Mouse (Mus musculus): ENCODE data around the gene 4933427D14Rik. TPM values are rescaled to one million over a fixed set of nuclear protein-coding genes. Genes with fewer than 3 reads are reported as not detected.

4933427D14Rik gene
- 10 to 100 TPM; 36.3 to 37.6 TPM for total RNA-seq (2021)

DNA sequence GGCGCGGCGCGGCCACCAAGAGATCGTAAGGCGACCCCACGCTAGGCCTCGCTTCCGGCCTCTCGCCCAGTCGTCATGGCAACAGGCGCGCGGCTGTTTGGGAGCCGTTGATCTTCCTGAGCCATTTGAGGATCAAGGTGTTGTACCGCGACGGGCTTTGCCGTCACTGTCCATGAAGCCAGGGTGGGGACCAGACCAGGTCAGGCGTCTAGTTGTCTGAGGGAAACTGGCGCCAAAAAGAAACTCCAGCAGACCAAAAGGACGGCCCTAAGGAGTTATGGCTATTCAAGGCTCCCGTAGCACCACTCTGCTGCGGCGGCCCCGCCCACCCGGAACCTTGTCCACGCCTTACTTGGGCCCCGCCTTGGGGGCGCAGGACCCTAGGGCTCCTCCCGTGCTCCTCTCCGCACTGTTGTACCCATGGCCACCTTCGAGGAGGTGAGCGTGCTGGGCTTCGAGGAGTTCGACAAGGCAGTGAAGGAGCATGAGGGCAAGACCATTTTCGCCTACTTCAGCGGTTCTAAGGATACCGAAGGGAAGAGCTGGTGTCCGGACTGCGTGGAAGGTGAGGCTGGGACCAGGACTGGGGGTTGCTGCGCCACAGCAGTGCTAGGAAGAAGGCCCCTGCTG, at the start of gene 4933427D14Rik, which contains the start of gene Txndc17:
Gene 4933427D14Rik (minus strand): TSS at position 256 of the 630 bp plus-strand sequence.
Gene Txndc17 (plus strand): TSS at position 344 of the 630 bp plus-strand sequence.
- intact Hi-C loops (cut with DNase I), result loop anchor here (5.0 kb wide), 1 partner anchor 155 kb away; no protein-coding TSS in a partner anchor
- peak; percentile 85 for DNase-seq

DNA sequence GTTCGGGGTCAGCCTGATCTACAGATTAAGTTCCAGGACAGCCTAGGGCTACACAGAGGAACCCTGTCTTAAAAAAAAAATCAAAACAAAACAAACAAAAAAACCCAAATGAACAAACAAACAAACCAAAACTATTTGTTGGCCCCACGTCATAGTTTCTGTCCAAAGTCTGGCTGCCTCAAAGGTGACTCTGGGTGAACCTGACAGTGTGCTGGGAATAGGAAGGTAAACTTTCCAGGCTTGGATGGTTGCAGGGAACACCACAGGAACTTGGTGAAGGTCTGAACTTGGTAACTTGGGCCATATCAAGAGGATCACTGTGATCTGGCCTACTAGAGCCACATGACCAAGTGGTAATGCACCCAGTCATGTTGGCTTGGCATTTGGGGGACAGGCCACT, 49.2 kb upstream of the 4933427D14Rik start:
- intact Hi-C loops (cut with DNase I), result no loop called here
- DNase-seq, result no peak

DNA sequence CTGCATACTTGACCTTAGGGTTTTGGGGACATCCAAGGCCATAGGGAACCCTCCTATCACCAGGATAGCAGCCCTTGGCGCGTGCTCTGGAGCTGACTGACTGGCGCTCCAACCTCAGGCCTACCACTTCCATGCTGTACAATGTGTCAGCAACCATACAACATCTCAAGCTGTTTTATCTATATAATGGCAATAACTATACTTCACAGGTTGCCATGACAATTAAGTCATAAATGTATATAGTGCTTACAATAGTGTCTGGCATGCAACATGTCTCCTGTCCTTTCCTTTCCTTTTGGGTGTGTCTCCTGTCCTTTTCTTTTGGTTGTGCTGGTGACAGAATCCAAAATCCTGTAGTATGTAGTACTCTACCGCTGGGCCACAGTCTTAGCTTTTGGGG, 48.4 kb upstream of the 4933427D14Rik start:
- no peak for DNase-seq
- intact Hi-C loops (cut with DNase I), result no loop called here

DNA sequence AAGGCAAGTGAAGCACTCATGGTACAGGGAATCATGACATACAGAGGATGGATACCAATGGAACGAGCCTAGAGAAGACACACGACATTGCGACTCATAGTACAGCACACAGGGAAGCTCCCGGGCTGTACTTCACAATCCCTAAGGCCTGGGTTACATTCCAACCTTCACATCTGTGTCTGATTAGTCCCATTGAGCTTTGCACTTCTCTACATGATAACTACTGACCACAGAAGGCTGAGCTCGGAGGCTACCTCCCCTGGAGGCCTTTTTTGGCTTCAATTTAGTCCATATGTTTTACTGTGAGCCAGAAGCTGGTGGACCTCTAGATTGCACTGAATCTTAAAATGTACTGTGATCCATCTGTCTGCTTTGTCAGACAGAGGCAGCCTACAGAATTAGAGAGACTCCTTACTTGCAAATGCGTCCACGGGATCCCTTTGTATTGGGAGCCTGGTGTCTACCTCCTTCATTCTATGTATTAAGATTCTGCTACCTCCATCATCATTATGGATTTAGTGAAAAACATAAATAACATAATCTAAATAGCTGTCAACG, 38.0 kb upstream of the 4933427D14Rik start:
- intact Hi-C loops (cut with DNase I), result no loop called here
- no peak for DNase-seq

DNA sequence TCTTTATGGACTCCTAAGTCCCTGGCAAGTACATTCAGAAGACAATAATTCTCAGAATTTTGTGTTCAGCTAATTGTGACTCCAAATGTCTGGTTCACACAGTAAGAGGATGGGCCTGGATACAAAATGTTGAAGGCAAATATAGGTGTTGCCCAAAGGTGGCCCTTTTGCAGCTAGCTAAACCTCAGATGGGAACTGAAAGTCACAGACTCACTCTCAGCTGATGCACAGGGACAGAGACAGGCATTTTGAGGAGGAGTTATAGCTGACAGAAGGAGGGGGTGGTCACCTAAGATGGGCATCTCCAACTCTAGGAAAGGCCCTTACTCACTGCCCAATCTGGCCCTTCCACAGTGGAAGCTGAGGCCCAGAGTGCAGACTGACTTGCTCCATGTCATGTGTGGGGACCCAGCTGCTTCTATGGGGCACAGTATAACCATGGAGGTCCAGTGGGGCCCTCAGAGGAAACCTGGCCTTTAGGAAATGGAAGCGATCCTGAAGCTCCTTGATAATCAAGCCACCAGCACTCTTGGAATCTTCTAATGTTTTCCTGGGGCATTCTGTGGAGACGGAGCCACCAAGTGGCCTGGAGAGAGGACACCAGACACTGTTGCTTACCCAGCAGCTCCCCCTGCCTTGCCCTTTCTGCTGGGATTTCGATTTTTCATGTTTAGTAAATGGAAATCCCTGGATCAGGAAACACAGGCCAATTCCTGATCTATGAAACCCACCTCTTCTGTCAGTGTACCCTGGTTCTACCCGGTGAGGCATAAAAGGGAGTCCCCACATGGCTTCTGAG, 33.0 kb upstream of the 4933427D14Rik start:
- no peak for DNase-seq
- intact Hi-C loops (cut with DNase I), result no loop called here

DNA sequence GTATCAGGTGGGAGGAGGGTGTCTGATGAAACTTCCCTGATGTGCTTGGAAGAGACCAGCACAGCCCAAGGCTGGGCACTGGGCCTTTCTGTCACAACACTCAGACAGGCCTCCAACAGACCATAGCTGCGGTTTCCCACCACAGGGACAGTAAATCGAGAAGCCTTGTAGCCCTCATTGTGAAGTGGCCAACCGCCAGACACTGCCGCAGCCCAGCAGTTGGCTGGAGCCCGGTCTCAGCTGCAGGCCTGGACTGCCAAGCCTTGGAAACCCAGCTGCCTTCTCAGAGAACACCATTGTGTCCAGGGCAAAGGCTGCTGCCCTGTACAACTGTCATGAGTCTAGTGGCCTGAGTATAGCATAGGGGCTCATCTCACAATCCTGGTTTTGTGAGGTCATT, 26.8 kb upstream of the 4933427D14Rik start:
- DNase-seq, result peak; percentile 90

DNA sequence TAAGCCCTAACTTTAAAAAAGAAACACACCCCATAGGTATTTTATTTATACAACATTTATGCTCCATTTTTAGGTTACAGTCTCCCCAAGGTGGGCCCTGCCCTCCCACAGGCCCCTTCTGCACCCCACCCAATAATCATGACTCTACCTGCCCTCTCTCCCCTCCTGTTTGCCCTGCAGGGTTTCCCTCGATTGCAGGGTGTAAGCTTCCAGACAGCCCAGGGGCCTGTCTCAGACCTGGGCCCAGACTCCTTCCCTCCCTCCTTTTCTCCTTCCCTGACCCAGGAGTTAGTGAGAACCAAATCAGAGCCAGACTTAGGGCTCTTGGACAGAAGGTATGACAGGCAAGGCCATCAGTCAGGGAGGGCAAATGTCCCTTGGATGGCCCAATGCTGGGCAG, 25.7 kb upstream of the 4933427D14Rik start:
- intact Hi-C loops (cut with DNase I), result loop anchor here (5.0 kb wide), 1 partner anchor 34 kb away; the partner anchor contains the start of gene Slc13a5

More for the DNA sequence above, 26.8 kb upstream of the 4933427D14Rik start:
- intact Hi-C loops (cut with DNase I), result loop anchor here (5.0 kb wide), 1 partner anchor 33 kb away; the partner anchor contains the start of gene Slc13a5

DNA sequence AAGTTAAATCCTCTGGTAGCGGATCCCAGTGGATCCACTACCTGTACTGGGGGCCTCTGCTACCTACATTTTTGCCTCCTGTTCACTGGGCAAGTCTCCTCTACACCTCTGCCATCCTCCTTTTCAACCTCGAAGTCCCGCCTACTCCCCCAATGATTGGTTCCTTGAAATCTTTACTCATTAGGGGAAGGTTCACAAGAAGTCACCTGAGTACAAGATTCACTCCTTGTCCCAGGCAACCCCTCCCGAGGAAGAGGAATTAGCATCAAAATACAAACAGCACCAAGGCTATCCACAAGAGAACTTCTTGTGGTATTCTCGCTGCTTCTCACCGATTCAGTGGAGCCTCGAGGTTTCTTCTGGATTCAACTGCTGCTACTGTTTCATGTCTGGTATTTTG, 24.8 kb upstream of the 4933427D14Rik start:
- no peak for DNase-seq
- intact Hi-C loops (cut with DNase I), result loop anchor here (5.0 kb wide), 1 partner anchor 35 kb away; the partner anchor contains the start of gene Slc13a5

More for the DNA sequence above, 25.7 kb upstream of the 4933427D14Rik start:
- no peak for DNase-seq

DNA sequence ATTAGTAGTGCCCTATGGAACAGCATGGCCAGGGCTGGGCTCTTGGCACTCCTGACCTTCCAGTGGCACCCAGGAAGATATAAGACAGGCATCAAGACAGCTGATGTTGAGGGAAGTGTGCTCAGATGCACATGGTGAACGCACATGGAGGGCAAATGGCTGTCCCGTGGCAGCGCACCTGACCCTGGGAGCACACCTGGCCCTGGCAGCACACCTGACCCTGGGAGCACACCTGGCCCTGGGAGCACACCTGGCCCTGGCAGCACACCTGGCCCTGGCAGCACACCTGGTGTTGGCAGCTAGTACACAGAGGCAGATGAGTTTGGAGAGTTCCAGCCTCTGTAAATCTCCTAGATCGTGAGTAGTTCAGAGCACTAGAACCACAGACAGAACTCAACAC, 21.3 kb upstream of the 4933427D14Rik start:
- intact Hi-C loops (cut with DNase I), result loop anchor here (10.0 kb wide), 2 partner anchors 116 to 336 kb away; no protein-coding TSS in a partner anchor
- no peak for DNase-seq

DNA sequence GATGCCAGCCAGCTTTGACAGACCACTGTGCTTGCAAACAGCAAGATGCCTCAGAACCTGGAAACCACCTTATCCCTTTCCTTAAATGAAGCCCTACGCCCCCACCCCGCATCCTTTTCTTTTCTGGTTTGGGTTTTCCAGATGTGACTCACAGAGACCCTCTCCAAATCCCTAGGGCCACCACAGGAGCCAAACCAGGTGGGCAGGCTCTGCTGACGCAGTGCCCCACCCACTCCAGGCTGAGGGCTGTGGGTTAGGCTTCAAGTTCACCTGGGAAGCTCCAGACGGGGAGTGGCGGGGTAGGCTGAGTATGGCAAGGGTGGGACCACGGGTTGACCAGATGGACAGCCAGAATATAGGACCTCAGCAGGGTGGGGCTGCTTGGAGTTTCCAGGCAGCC, 19.6 kb upstream of the 4933427D14Rik start:
- peak; percentile 27 for DNase-seq
- intact Hi-C loops (cut with DNase I), result loop anchor here (10.0 kb wide), 2 partner anchors 118 to 338 kb away; no protein-coding TSS in a partner anchor

DNA sequence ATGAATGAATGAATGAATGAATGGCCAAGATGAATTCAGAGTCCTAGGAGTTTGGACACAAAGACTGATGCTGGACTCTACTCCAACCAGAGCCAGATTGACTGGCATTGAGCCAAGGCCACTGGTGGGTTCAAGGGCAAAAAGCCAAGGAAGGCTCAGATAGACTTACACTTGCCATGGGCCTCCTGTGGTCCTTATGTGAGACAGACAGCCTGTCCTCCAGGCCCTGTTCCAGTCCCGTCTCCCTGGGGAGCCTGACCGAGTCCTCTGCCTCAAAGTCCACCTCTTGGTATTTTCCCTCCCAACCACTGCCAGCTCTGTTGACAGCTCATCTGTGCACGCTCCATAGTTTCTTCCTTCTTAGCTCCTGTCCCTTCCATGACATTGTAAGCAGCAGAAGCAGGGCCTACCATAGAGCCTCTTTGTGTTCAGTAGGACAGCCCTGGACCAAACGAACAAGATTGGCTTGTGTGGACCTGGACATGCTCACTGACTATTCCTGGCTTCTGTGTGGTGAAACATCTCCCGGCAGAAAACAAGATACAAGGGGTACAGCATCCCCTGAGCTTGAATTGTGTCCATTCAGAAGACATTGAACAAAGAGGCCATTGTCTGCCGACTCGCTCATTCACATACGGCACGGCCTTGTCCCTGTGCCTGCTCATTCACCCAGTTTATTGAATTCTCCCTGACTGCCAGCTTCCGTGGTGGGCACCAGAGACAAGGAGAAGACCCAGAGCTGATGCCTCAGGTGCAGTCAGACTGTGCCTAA, 18.9 kb upstream of the 4933427D14Rik start:
- peak; percentile 96 for DNase-seq
- intact Hi-C loops (cut with DNase I), result loop anchor here (10.0 kb wide), 2 partner anchors 119 to 339 kb away; no protein-coding TSS in a partner anchor

DNA sequence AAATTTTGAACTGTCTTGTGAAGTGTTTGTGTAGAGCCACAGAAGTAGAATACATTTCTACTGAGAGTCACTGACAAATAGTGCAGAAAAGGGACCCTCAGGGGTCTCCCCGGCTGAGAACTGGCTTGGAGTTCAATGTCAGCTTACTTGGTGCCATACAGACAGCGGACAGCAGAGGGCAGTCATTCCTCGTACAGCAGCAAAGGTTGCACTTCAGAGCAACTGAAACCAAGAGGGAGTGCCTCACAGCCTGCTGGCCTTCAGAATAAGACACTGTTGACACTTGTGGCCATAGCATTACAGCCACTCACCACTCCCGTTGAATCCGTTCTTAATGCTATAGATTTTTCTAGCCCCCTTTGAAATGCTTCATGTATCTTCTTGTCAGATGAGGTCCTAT, 17.6 kb upstream of the 4933427D14Rik start:
- intact Hi-C loops (cut with DNase I), result loop anchor here (5.0 to 10.0 kb wide), 3 partner anchors 120 to 340 kb away; no protein-coding TSS in a partner anchor

DNA sequence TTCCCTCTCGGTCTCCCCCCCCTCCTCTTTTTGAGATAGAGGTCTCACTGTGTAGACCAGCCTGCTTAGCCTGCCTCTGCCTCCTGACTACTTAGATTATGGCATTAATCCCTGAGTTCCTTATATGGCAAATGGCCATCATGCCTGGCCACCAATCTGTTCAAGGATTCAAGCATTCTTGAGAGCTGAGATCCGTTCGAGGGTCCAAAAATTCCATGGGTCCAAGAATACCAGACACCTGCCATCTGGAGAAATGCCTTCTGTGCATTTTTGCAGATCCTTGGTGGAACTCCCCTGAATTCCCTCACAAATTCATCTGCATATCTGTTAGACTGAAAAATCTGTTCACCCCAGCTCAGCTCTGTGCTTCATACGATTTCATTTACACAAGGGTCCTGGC, 16.2 kb upstream of the 4933427D14Rik start:
- intact Hi-C loops (cut with DNase I), result loop anchor here (5.0 to 10.0 kb wide), 3 partner anchors 121 to 341 kb away; no protein-coding TSS in a partner anchor
- DNase-seq, result no peak

More for the DNA sequence above, 17.6 kb upstream of the 4933427D14Rik start:
- peak; percentile 88 for DNase-seq

DNA sequence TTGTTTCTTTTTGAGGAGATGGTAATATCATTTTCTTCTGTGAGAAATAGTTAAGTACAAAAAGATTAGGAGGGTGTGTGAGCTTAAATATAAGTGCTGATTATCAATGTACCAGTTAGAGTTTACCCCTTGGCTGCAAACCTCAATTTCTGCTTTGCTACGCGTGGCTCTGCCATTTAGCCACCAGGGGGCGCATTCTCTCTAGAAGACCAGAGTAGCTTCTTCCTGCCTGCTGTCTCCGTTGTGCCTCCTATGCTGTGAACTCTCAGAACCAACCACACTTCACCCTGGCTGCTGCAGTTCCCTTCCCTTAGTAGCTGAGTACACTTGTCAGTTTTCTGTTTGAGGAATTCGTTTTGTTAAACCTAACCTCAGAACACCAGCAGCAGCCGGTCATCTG, 14.0 kb upstream of the 4933427D14Rik start:
- intact Hi-C loops (cut with DNase I), result loop anchor here (5.0 to 10.0 kb wide), 3 partner anchors 124 to 344 kb away; no protein-coding TSS in a partner anchor
- DNase-seq, result peak; percentile 80

DNA sequence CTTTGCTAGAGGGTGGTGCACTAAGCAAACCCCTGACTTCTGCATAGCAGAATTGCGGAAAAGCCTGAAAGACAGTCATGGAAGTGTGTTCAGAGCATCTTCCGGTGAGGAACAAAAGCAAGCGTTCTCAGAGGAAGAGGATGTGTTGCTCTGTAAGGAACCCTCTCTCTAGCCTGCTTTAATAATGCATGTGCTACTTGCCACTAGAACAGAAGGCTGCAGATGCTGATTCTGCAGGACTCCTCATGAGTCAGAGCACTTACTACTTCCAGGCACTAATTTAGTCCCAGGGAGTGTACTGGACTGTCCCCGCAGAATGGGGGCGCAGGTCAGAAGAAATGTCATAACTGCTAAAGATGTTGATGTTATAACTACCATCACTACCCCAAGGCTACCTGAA, 9.9 kb upstream of the 4933427D14Rik start:
- intact Hi-C loops (cut with DNase I), result no loop called here

DNA sequence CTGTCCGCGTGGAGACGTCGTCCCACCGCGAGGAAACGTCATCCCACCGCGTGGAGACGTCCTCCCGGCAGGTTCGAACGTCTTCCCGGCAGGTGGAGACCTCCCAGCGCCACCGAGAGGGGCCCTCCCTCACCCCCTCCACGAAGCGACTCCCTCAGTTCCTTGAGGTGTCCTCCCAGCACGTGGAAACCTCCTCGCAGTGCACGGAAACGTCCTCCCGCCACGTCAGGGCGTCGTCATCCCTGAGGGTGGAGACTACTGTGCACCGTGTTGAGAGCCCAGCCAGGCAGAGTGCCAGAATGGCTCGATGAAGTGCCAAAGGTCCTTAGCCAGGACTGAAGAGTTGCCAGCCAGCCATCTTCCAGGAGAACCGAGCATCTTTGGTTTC, 8.1 kb upstream of the 4933427D14Rik start, which contains the start of gene Med31:
Gene Med31 (minus strand): TSS at position 183 of the 388 bp plus-strand sequence.
- peak; percentile 86 for DNase-seq
- intact Hi-C loops (cut with DNase I), result no loop called here

More for the DNA sequence above, 9.9 kb upstream of the 4933427D14Rik start:
- no peak for DNase-seq

DNA sequence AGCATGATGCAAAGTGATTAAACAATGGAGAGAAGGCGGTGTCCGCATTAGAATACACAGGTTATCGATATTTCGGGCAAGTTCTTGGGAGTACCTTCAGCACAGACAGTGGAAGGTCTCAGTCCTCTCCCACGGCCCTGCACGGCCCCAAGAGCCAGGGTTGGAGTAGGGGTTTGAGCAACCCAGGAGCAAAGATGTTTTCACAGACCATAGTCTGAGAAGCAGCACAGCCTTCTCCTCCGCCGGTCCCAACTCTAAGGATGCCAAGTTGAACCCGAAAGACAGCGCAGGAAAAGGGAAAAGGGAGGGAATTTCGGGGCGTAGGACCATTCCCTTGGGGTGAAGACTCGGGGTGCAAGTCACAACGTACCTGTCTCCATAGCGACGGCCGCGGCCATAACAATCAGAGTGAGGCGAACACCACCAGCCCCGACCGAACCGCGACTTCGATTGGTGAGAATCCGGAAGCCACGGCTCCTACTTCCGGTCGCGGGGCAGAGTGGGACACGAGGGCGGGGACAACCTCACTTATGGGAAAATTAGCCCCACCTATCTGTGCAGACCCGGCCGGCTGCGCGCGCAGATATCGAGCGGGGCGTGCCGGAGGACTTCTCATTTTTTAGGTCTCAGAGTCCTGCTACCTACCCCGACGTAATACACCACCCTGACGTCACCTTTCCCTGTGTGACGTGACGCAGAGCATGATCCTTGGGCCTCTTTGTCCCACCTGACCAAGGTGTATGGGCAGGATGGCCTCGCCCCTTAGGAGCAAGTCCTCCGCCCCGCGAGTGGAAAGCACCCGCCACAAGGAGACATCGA, 7.5 kb upstream of the 4933427D14Rik start:
- intact Hi-C loops (cut with DNase I), result no loop called here

DNA sequence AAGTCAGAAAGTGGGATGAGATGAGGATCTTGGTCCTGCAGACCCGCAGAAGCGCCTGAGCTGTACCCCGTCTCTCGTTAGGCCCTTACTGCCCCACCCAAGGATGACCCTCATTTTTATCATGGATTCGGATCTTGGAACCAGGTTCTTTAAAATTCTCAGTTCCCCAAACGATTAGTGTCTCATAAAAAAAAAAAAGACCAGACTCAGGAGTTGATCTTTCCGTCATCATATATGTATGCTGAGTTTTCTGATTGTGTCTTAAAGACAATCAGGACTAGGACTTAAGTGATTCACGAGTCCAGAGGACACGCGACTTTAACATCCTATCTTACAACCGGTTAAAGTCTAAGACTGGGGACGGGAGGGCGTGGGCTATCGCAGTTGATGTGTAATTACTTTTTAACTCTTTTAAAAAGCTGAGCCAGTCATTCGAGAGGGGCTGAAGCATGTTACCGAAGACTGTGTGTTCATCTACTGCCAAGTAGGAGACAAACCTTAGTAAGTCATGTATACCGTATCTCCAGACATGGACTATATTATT, 647 bp upstream of the 4933427D14Rik start:
- no peak for DNase-seq
- intact Hi-C loops (cut with DNase I), result loop anchor here (5.0 kb wide), 1 partner anchor 156 kb away; no protein-coding TSS in a partner anchor

More for the DNA sequence above, 7.5 kb upstream of the 4933427D14Rik start:
- DNase-seq, result peak; percentile 98
